Mouse (Mus musculus) liver, postnatal 0 days (tissue): ENCODE measurements at regions not wholly inside any gene's neighbourhood (a gene's known extent, or its start where the extent isn't known, plus 50 kb on each side); places are given as distances from the start of the nearest gene placed in this dataset.

Source experiments
- CTCF ChIP-seq: sonication (generic); IDR thresholded peaks from 2 replicates; pipeline ENCODE4 v1.5.1; 2016; ENCODE audit warnings: antibody characterized with exemption, low read depth
- EP300 ChIP-seq: IDR thresholded peaks from 2 replicates; pipeline ENCODE4 v1.6.1; 2016; ENCODE audit warnings: antibody characterized with exemption, low read depth, mild to moderate bottlenecking

- no peak for TF ChIP-seq CTCF
- TF ChIP-seq EP300 = no peak
Observed at GRCm38 (mm10) chr1:184530606-184531320, 201.7 kb downstream of the Hlx start.
